Mouse (Mus musculus) liver, postnatal 0 days (tissue): ENCODE data around the gene Ints11.

ENCODE experiments used
- CTCF ChIP-seq: sonication (generic); IDR thresholded peaks from 2 replicates; pipeline ENCODE4 v1.5.1; 2016; ENCODE audit warnings: antibody characterized with exemption, low read depth
- EP300 ChIP-seq: IDR thresholded peaks from 2 replicates; pipeline ENCODE4 v1.6.1; 2016; ENCODE audit warnings: antibody characterized with exemption, low read depth, mild to moderate bottlenecking

- TF ChIP-seq CTCF (no peak), EP300 (no peak)
Measured at GRCm38 (mm10) chr4:155848434-155849095, 20.8 kb upstream of the Ints11 start.
